Mouse (Mus musculus) macrophage (primary cell): ENCODE data around the gene Hoxa3. TPM values are rescaled to one million over a fixed set of nuclear protein-coding genes. Genes with fewer than 3 reads are reported as not detected.

ENCODE experiments used
- H3K27ac ChIP-seq: fragments of 350-480 bp; formaldehyde crosslinking; 2 replicates; pipeline ENCODE4 v1.9.0; 2021
- H3K36me3 ChIP-seq: fragments of 350-480 bp; formaldehyde crosslinking; 2 replicates; pipeline ENCODE4 v1.9.0; 2021; ENCODE audit errors: inconsistent target
- H3K4me3 ChIP-seq: fragments of 350-480 bp; formaldehyde crosslinking; 2 replicates; pipeline ENCODE4 v1.9.0; 2021; ENCODE audit errors: inconsistent target
- H3K79me2 ChIP-seq: fragments of 350-480 bp; formaldehyde crosslinking; 2 replicates; pipeline ENCODE4 v1.9.0; 2021; ENCODE audit errors: inconsistent target
- WGBS: methylation state at CpG from one replicate; pipeline ENCODE4 v1.1.7; 2026; ENCODE audit warnings: inconsistent platforms; ENCODE audit not compliant: missing documents; 5-methylcytosine and 5-hydroxymethylcytosine counted together
- polyA plus RNA-seq: library from polyadenylated mRNA; stranded (reverse); fragments of 250-400 nt; gene quantifications from 3 replicates; pipeline ENCODE4 v1.2.4, GENCODE M21; 2018; ENCODE audit warnings: inconsistent platforms

Gene Hoxa3
- polyA plus RNA-seq, 1 experiment from 2014 or later = 0.04 TPM

GRCm38 (mm10) chr6:52240389-52241000, 27.4 kb upstream of the Hoxa3 start, which contains the start of gene Hoxa10:
Hoxa10 (minus strand) TSS chr6:52240854.
- H3K79me2 ChIP-seq = no peaks in the 10 kb centered on the region
- no peak within 1 kb of the TSS for H3K27ac ChIP-seq
- H3K4me3 ChIP-seq = no peak within 1 kb of the TSS
- 6% methylated on average over 35 of the region's 35 CpGs for WGBS
- no peaks in the 10 kb centered on the region for H3K36me3 ChIP-seq

DNA sequence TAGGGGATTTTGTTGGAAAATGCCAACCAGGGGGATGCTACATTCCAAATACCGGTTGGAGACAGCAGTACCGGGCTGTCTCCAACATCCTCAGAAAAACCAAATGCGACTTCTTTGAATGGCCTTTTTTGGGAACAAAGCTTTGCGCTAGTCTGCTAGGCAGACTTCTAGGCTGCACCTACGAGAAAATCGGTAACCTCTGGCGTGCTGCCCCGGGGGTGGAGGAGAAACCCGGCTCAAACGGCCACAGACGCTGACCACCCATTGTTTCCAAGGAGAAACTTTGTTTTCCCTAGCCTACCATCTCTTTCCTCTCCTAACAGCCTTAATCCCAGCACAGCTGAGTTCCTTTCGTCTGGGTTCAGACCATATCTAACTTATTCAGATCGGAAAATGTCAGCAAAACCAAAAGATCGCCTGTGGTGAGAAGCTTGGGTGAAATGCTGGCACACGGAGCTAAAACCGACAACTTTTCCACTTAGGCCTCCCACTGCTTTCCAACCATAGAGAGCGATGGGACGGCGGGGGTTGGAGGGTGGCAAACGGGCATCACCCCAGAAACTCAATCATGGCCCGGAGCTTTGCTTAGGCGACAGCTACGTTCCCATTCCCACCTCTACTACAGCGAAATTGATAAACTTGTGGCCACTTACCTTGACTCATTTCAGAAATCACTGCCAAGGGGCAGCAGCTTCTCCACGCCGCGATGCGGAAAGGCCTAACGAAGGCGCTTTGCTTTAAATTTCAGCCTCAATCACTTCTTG, 26.7 kb upstream of the Hoxa3 start:
- Histone ChIP-seq H3K4me3 (no peak overlapping the region), H3K27ac (no peak overlapping the region), H3K36me3 (no peaks in the 10 kb centered on the region), H3K79me2 (no peaks in the 10 kb centered on the region)
- WGBS = 9% methylated on average over 30 of the region's 30 CpGs

DNA sequence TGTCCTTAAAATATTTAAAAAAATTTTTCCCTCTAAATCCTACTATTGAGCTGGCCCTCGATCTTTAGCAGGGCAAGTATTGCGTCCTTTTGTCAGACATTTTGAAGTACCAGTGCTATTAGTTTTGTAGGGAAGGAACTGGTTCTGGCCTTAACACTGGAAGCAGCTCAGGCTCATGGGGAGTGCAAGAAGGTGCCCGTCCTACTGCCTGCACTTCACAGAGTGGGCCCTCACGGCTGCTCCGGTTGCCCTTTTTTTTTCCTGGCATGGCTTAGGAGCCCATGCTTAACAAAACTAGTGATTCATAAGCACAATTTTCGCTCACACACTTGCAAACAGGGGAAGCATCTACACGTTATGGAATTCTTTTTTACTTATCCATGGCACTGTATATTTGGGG, 25.8 kb upstream of the Hoxa3 start:
- Histone ChIP-seq H3K36me3 (no peaks in the 10 kb centered on the region), H3K27ac (no peak overlapping the region), H3K79me2 (no peaks in the 10 kb centered on the region), H3K4me3 (no peak overlapping the region)
- WGBS = 39% methylated on average over 7 of the region's 7 CpGs

GRCm38 (mm10) chr6:52238155-52238545, 25.0 kb upstream of the Hoxa3 start:
- no peaks in the 10 kb centered on the region for H3K36me3 ChIP-seq
- H3K79me2 ChIP-seq = no peaks in the 10 kb centered on the region
- no peak overlapping the region for H3K4me3 ChIP-seq
- no peak overlapping the region for H3K27ac ChIP-seq
- 56% methylated on average over 7 of the region's 7 CpGs for WGBS

GRCm38 (mm10) chr6:52237346-52238154, 24.4 kb upstream of the Hoxa3 start:
- WGBS = 93% methylated on average over 10 of the region's 10 CpGs
- Histone ChIP-seq H3K79me2 (no peaks in the 10 kb centered on the region), H3K4me3 (no peak overlapping the region), H3K36me3 (no peaks in the 10 kb centered on the region), H3K27ac (no peak overlapping the region)

GRCm38 (mm10) chr6:52236806-52237205, 23.7 kb upstream of the Hoxa3 start:
- Histone ChIP-seq H3K36me3 (no peaks in the 10 kb centered on the region), H3K27ac (no peak overlapping the region), H3K79me2 (no peaks in the 10 kb centered on the region), H3K4me3 (no peak overlapping the region)
- 95% methylated on average over 3 of the region's 3 CpGs for WGBS

- H3K36me3 ChIP-seq = no peaks in the 10 kb centered on the region
- WGBS = 85% methylated on average over 6 of the region's 6 CpGs
- no peak overlapping the region for H3K4me3 ChIP-seq
- no peak overlapping the region for H3K27ac ChIP-seq
- no peaks in the 10 kb centered on the region for H3K79me2 ChIP-seq
Measured at GRCm38 (mm10) chr6:52235866-52236265, 22.7 kb upstream of the Hoxa3 start.

DNA sequence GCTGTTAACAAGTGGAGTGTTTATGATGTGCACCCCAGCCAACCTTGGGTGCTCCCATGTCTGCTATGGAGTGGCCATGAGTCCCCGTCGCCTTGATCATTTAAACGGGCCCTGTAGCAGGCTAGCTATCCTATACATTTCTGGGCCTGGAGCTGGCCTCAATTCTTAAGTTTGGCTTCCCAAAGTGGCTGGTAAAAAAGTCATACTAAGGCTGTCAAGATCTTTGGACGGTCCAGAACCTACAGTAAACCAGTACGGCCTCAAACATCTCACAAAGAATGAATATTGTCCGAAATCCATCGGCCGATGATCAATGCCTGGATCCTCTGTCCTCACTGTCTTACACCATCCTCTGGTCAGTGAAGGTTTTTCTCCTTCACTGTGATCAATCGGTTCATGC, 22.1 kb upstream of the Hoxa3 start:
- H3K27ac ChIP-seq = no peak overlapping the region
- no peak overlapping the region for H3K4me3 ChIP-seq
- no peaks in the 10 kb centered on the region for H3K36me3 ChIP-seq
- no peaks in the 10 kb centered on the region for H3K79me2 ChIP-seq
- 90% methylated on average over 9 of the region's 9 CpGs for WGBS

- no peaks in the 10 kb centered on the region for H3K36me3 ChIP-seq
- no peak overlapping the region for H3K27ac ChIP-seq
- H3K4me3 ChIP-seq = no peak overlapping the region
- no peaks in the 10 kb centered on the region for H3K79me2 ChIP-seq
- 4% methylated on average over 68 of the region's 68 CpGs for WGBS
Measured at GRCm38 (mm10) chr6:52234428-52235140, 21.4 kb upstream of the Hoxa3 start.

DNA sequence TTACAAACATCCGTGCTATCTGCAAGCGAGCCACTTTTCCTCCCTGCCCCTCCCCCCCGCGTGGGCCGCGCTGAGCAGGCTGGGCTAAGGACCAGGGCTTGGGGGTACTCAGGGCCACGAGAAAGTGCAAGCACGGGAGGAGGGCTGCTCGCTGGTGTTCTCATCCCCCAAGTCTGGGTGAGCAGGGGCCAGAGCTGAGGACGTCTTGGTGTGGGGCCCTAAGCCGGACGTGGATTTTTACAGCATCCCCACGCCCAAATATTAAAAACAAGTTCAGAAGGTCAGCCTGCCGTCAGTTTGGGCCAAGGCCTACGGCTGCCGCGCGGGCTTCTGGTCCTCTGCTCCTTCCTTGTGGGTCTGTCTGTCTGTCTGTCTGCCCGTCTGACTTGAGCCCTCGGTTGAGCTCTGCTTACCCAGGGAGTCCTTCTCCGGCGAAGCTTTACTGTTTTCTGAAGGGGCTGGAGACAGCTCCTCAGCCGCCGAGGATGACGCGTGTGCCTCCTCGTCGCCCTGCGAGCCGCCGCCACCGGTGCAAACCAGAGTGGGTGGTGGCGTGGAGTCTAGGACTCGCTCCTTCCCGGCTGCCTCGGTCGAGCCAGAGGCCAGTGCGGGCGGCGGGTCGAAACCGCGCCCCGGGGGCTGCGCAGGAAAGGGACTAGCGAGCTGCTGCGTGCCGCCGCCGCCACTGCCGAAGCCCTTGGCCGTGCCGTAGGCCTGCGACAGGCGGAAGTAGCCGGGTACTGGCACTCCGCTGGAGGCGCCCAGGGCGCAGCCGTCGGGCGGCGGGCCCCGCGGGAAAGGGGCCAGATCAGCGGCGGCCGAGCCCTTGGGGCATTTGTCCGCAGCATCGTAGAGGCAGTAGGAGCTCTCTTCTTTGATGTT, 20.7 kb upstream of the Hoxa3 start:
- WGBS = 4% methylated on average over 68 of the region's 70 CpGs
- H3K36me3 ChIP-seq = no peaks in the 10 kb centered on the region
- H3K4me3 ChIP-seq = no peak overlapping the region
- H3K27ac ChIP-seq = no peak overlapping the region
- no peaks in the 10 kb centered on the region for H3K79me2 ChIP-seq

GRCm38 (mm10) chr6:52232984-52233545, 19.9 kb upstream of the Hoxa3 start:
- 10% methylated on average over 23 of the region's 23 CpGs for WGBS
- no peaks in the 10 kb centered on the region for H3K36me3 ChIP-seq
- no peak overlapping the region for H3K27ac ChIP-seq
- H3K79me2 ChIP-seq = no peaks in the 10 kb centered on the region
- no peak overlapping the region for H3K4me3 ChIP-seq

DNA sequence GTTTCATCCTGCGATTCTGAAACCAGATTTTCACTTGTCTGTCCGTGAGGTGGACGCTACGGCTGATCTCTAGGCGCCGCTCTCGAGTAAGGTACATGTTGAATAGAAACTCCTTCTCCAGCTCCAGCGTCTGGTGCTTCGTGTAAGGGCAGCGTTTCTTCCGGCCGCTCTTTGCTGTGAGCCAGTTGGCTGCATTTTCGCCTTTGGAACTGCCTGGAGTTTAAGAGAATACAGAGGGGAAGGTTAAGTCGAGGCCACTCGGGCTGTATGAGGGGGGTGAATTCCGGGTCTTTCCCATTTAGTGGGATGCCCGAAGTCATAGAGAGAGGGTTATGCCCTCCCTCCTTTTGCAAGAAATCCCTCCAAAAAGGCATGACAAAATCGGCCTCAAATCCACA, 19.4 kb upstream of the Hoxa3 start:
- Histone ChIP-seq H3K36me3 (no peaks in the 10 kb centered on the region), H3K4me3 (no peak overlapping the region), H3K79me2 (no peaks in the 10 kb centered on the region), H3K27ac (no peak overlapping the region)
- 2% methylated on average over 18 of the region's 18 CpGs for WGBS

DNA sequence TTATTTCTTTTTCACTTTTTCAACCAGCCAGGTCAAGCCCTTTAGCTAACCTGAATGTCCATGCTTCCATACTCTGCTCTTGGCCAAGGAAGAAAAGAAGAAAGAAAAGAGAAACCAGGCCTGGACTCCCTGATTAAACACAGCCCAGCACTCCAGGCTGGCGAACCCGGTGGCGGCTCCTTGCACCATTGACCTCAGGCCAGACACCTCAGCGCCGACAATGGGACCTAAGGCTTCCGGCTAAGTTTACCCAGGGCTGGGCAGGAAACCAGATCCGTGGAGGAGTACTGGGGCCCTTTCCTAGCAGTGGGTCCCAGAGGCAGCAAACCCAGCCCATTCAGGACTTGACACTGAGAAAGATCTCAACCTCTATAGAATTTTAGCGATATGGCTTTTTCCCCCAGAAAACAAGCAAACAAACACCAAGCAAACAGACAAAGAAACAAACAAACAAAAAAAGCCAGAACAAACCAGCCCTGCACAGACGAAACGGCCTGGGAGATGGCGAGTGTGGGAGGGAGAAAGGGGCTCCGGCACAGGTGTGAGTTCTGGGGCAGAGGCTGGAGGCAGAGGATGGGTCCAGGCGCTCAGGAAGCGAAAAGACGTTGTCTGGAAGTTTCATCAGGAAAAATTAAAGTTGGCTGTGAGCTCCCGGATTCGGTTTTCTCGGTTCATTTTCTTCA, 18.9 kb upstream of the Hoxa3 start:
- WGBS = 3% methylated on average over 18 of the region's 18 CpGs
- Histone ChIP-seq H3K27ac (no peak overlapping the region), H3K79me2 (no peaks in the 10 kb centered on the region), H3K4me3 (no peak overlapping the region), H3K36me3 (no peaks in the 10 kb centered on the region)
